Mouse (Mus musculus): ENCODE data around the gene Sh2b2.

Gene Sh2b2

GRCm38 (mm10) chr5:136182049-136182448, 64.3 kb downstream of the Sh2b2 start:
- no peak for DNase-seq (ENCODE audit: extremely low spot score)

- no peak for DNase-seq (ENCODE audit: extremely low spot score)
Measured at GRCm38 (mm10) chr5:136181197-136181596, 65.2 kb downstream of the Sh2b2 start.

- no peak for DNase-seq (ENCODE audit: extremely low spot score)
Measured at GRCm38 (mm10) chr5:136179594-136179993, 66.8 kb downstream of the Sh2b2 start.

DNA sequence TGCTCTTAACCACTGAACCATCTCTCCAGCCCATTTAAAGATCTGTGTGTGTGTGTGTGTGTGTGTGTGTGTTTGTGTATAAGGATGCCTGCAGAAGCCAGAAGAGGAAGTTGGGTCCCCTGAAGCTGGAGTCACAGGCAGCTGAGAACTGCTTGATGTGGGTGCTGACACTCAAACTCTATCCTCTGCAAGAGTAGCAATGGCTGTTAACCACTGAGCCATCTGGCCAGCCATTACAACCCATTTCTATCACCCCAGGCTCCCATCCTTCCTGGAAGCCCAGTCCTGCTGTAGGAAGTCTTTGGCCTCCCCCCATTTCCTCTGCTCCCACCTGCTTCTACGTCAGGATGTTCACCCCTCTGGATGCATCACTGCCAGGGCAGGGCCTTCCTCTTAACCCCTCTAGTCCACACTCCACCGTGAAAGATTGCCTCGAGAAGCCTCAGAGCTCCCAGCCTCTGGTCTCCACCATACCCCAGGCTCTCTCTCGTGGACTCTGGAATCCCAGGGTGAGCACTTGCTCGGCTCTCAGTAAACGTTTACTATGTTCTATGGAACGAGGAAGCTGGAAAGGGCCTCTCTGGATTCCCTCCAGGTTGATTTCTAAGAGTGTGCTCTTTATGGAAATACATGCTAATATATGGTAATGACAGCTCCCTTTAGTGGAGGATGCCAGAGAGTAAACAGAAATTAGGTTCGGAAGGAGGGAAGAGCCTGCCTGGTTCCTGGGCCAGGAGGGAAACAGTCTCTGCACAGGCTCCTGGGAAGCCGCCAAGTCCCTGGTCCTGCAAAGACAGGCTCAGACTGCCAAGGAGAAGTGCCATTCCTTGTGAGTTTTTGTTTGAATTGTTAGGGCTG, 72.5 kb downstream of the Sh2b2 start:
- DNase-seq (ENCODE audit: extremely low spot score) = no peak

- DNase-seq (ENCODE audit: extremely low spot score) = no peak
Measured at GRCm38 (mm10) chr5:136172939-136173338, 73.4 kb downstream of the Sh2b2 start.

GRCm38 (mm10) chr5:136171363-136172341, 74.7 kb downstream of the Sh2b2 start:
- no peak for DNase-seq (ENCODE audit: extremely low spot score)

DNA sequence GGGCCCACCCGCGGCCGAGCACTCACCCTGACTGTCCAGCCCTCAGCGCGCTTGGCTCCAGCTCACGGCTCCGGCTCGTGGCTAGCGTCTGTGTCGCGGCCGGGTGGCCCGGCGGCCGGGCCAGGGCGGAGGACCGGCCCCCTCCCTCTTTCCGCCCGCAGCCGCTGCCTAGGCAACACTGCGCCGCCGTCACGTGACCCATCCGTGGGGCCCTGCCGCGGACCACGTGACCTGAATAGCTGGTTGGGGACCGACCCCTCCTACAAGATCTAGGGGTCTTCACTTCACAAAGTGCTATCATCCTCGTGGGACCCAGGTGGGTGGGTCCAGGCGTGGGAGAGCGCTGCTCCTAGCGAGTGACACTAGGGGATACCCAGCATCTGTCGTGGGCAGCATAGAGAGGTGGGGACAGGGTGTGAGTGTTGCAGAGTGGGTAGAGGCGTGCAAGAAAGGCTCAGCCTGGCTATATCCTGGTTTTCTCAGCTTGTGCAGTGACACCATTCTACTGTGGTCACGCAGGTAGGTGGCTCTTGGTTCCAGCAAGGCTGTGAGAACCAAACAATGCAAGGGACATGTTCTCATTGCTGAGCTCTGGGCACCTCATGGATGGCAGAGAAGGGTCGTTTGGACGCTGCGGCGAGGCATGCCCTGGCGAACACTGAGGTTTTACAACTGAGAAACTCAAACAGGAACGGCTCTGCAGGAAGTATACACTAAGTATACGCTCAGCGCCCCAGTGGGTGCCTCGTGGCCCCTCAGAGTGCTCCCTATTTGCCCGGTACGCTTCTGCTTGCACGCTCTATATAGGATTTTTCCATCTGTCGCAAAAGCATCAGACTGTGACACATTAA, 75.6 kb downstream of the Sh2b2 start, which contains the start of gene Orai2:
Orai2 (minus strand) TSS at position 202 of the 851 bp plus-strand sequence.
- peak; percentile 84 for DNase-seq (ENCODE audit: extremely low spot score)

- DNase-seq (ENCODE audit: extremely low spot score) = peak; percentile 58
Measured at GRCm38 (mm10) chr5:136169626-136170511, 76.5 kb downstream of the Sh2b2 start.
